Mouse (Mus musculus): Measurements from ENCODE around the gene Slc17a9. TPM values are rescaled to one million over a fixed set of nuclear protein-coding genes. Genes with fewer than 3 reads are reported as not detected.

Gene Slc17a9
- total and polyA plus RNA-seq, 3 experiments: 6.7 to 16.1 TPM; not detected in 1

DNA sequence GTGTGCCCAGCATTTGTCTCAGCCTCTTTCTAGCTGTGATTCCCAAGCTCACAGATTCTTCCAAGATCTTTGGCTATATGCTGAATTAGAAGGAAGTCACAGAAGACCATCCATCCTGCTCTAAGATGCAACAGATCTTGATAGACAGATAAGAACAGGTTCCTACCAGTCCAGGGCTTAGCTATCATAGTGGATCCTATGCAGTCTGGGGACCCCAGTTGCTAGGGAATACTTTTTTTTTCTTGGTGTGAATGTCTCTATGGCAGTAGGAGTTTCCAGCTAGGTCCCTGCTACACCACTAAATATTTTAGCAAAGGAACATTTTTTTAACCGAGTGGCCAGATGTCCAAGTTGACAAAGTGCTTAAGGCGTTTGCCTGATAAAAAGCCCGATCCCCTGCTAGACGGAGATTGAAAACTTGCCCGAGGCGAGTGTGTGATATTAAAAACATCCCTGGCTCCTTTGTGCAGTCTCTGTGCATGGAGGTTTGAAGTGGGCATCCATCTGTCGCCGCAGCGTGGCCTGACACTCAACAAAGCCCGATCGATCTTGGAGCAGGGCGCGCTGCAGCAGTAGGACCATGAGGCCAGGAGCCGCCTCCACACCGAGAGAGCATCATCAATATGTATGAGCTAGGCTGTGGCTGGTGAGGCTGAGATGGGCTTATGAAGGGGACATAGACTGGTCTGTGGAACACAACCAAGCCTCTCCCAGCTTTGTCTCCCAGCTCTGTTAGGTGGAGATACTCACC lies 33.6 kb downstream of the Slc17a9 start:
- no peak overlapping the region for H3K27ac ChIP-seq (ENCODE audit: control insufficient read depth, low read depth, low read length)
- no peak overlapping the region for H3K4me3 ChIP-seq (ENCODE audit: control insufficient read depth in 1 of 2, insufficient read depth in 1 of 2, low read depth in 2 of 2, low read length in 2 of 2)
- no peaks in the 10 kb centered on the region for H3K79me2 ChIP-seq (ENCODE audit: control insufficient read depth, insufficient read depth, low read length, poor library complexity)
- H3K36me3 ChIP-seq (ENCODE audit: control insufficient read depth in 1 of 2, insufficient read depth in 2 of 2, low read length in 2 of 2): no peaks in the 10 kb centered on the region
- no peaks in the 10 kb centered on the region for H3K9me3 ChIP-seq (replicated peaks; ENCODE audit: insufficient read depth, low read length)
- DNase-seq (ENCODE audit: low read depth, low spot score): no peak
- peaks cover 2 to 3% of the 10 kb centered on the region in 2 experiments; a peak in 2 of 4 replicates for H3K27me3 ChIP-seq (ENCODE audit: control insufficient read depth in 1 of 2, insufficient read depth in 2 of 2, low read length in 2 of 2)
- H3K4me1 ChIP-seq (ENCODE audit: control insufficient read depth in 1 of 2, insufficient read depth in 2 of 2, low read length in 2 of 2): no peaks in the 10 kb centered on the region
- no peak for TF ChIP-seq MYC (IDR thresholded peaks at IDR 0.05; ENCODE audit: low read depth, low read length)
- no peak overlapping the region for H3K9ac ChIP-seq (ENCODE audit: control insufficient read depth, low read depth, low read length, poor library complexity, severe bottlenecking)

DNA sequence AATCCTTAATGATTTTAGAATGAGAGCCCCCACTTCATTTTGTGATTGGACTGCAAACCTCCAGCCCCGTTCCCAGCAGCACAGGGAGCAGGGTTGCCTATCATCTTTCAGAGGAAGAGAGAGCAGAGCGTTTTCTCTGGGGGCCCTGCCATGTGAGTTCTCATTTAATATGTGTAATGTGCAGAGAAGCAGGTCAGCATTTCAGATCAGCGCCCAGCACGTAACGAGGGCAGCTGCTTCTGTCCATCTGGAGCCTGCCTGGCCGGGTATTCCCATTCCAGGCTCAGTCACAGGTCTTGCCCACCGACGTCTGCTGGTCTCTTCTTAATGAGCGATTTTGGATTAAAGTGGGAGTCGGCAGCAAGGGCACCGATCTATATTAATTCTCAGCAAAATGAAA lies 39.9 kb downstream of the Slc17a9 start:
- H3K27me3 ChIP-seq (ENCODE audit: control insufficient read depth in 1 of 2, insufficient read depth in 2 of 2, low read length in 2 of 2): no peaks in the 10 kb centered on the region

DNA sequence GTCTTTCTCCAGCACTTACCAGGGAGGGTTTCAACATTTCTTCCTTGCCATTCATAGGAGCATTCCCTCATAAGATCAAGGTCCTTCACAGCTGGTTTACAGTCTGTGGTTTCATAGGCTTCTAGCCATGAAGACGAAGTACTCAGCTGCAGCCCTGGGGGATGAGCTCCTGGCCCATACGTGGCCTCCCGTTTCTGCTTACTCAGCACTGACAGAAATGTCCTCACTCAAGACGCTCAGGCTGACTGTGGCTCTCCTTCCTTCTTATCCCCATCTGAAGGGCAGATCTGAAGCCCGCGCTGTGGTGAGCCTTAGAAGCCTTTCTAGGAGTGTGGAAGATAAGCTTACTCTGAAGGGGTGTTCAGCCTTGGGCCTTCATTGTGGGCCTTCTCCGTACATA lies 40.6 kb downstream of the Slc17a9 start:
- no peak for DNase-seq (ENCODE audit: low read depth, low spot score)
- TF ChIP-seq BHLHE40 (IDR thresholded peaks at IDR 0.05; ENCODE audit: borderline replicate concordance, low read depth, low read length) (no peak), MXI1 (IDR thresholded peaks at IDR 0.05; ENCODE audit: low read depth, low read length) (no peak), ETS1 (IDR thresholded peaks at IDR 0.05; ENCODE audit: low read depth, low read length) (no peak), TCF12 (IDR thresholded peaks at IDR 0.05; ENCODE audit: low read depth, low read length) (no peak), POLR2AphosphoS2 (IDR thresholded peaks at IDR 0.05; ENCODE audit: low read length) (no peak), RCOR1 (IDR thresholded peaks at IDR 0.05; ENCODE audit: low read depth, low read length) (no peak), UBTF (IDR thresholded peaks at IDR 0.05; ENCODE audit: borderline replicate concordance, insufficient read depth, low read depth, low read length) (no peak), MYC (IDR thresholded peaks at IDR 0.05; ENCODE audit: low read depth, low read length) (no peak), USF1 (IDR thresholded peaks at IDR 0.05; ENCODE audit: low read depth, low read length) (no peak), CHD2 (IDR thresholded peaks at IDR 0.05; ENCODE audit: low read length) (no peak), TAL1 (IDR thresholded peaks at IDR 0.05; ENCODE audit: low read length) (no peak), NRF1 (IDR thresholded peaks at IDR 0.05; ENCODE audit: insufficient read depth, low read depth, low read length, poor library complexity, severe bottlenecking) (no peak), KAT2A (conservative IDR thresholded peaks at IDR 0.05; ENCODE audit: low read depth, low read length) (no peak), POLR2AphosphoS5 (IDR thresholded peaks at IDR 0.05; ENCODE audit: borderline replicate concordance, low read depth, low read length) (no peak), ELF1 (IDR thresholded peaks at IDR 0.05; ENCODE audit: low read depth, low read length) (no peak), CTCF (IDR thresholded peaks at IDR 0.05 in 2 of 3, conservative IDR thresholded peaks at IDR 0.05 in 1 of 3; ENCODE audit: control insufficient read depth in 1 of 3, insufficient read depth in 1 of 3, low read depth in 2 of 3, low read length in 3 of 3, poor library complexity in 1 of 3, severe bottlenecking in 1 of 3) (no peak), CHD1 (IDR thresholded peaks at IDR 0.05; ENCODE audit: low read depth, low read length) (no peak), ZNF384 (IDR thresholded peaks at IDR 0.05; ENCODE audit: low read depth, low read length) (no peak)

More for the DNA sequence above, 39.9 kb downstream of the Slc17a9 start:
- Histone ChIP-seq H3K79me2 (ENCODE audit: control insufficient read depth, insufficient read depth, low read length, poor library complexity) (no peaks in the 10 kb centered on the region), H3K36me3 (ENCODE audit: control insufficient read depth in 1 of 2, insufficient read depth in 2 of 2, low read length in 2 of 2) (no peaks in the 10 kb centered on the region), H3K9ac (ENCODE audit: control insufficient read depth, low read depth, low read length, poor library complexity, severe bottlenecking) (no peak overlapping the region), H3K4me3 (ENCODE audit: control insufficient read depth in 1 of 2, insufficient read depth in 1 of 2, low read depth in 2 of 2, low read length in 2 of 2) (no peak overlapping the region), H3K4me1 (ENCODE audit: control insufficient read depth in 1 of 2, insufficient read depth in 2 of 2, low read length in 2 of 2) (no peaks in the 10 kb centered on the region), H3K9me3 (replicated peaks; ENCODE audit: insufficient read depth, low read length) (no peaks in the 10 kb centered on the region), H3K27ac (ENCODE audit: control insufficient read depth, low read depth, low read length) (no peak overlapping the region)
- DNase-seq (ENCODE audit: low read depth, low spot score): no peak
- no peak for TF ChIP-seq NRF1 (IDR thresholded peaks at IDR 0.05; ENCODE audit: insufficient read depth, low read depth, low read length, poor library complexity, severe bottlenecking)

More for the DNA sequence above, 40.6 kb downstream of the Slc17a9 start:
- H3K9ac ChIP-seq (ENCODE audit: control insufficient read depth, low read depth, low read length, poor library complexity, severe bottlenecking): no peak overlapping the region
- no peak overlapping the region for H3K4me3 ChIP-seq (ENCODE audit: control insufficient read depth in 1 of 2, insufficient read depth in 1 of 2, low read depth in 2 of 2, low read length in 2 of 2)
- no peaks in the 10 kb centered on the region for H3K79me2 ChIP-seq (ENCODE audit: control insufficient read depth, insufficient read depth, low read length, poor library complexity)
- no peaks in the 10 kb centered on the region for H3K4me1 ChIP-seq (ENCODE audit: control insufficient read depth in 1 of 2, insufficient read depth in 2 of 2, low read length in 2 of 2)
- no peaks in the 10 kb centered on the region for H3K9me3 ChIP-seq (replicated peaks; ENCODE audit: insufficient read depth, low read length)
- no peaks in the 10 kb centered on the region for H3K27me3 ChIP-seq (ENCODE audit: control insufficient read depth in 1 of 2, insufficient read depth in 2 of 2, low read length in 2 of 2)
- no peaks in the 10 kb centered on the region for H3K36me3 ChIP-seq (ENCODE audit: control insufficient read depth in 1 of 2, insufficient read depth in 2 of 2, low read length in 2 of 2)
- H3K27ac ChIP-seq (ENCODE audit: control insufficient read depth, low read depth, low read length): no peak overlapping the region

Measured in MEL (cell line).